Mouse (Mus musculus): ENCODE measurements around the gene 4933428G20Rik. TPM values are rescaled to one million over a fixed set of nuclear protein-coding genes. Genes with fewer than 3 reads are reported as not detected.

4933428G20Rik gene
- polyA plus RNA-seq, 1 experiment, result 1.0 TPM

GRCm38 (mm10) chr11:97524306-97524705 is 24.2 kb upstream of the 4933428G20Rik start:
- TF ChIP-seq MYOG (IDR thresholded peaks at IDR 0.05; ENCODE audit: control insufficient read depth in 1 of 3, insufficient read depth in 1 of 3, insufficient read length in 2 of 3, low read depth in 2 of 3) (no peak), CEBPB (IDR thresholded peaks at IDR 0.05; ENCODE audit: insufficient read depth, poor library complexity, severe bottlenecking) (no peak), MAX (IDR thresholded peaks at IDR 0.05; ENCODE audit: low read depth) (no peak), TCF12 (IDR thresholded peaks at IDR 0.05; ENCODE audit: insufficient read depth, poor library complexity, severe bottlenecking) (no peak), REST (IDR thresholded peaks at IDR 0.05; ENCODE audit: insufficient read depth, insufficient read length) (no peak), TCF3 (IDR thresholded peaks at IDR 0.05; ENCODE audit: insufficient read length, low read depth) (no peak), SRF (IDR thresholded peaks at IDR 0.05; ENCODE audit: control insufficient read depth, insufficient read length, low read depth) (no peak), USF1 (IDR thresholded peaks at IDR 0.05; ENCODE audit: low read depth) (no peak), E2F4 (IDR thresholded peaks at IDR 0.05; ENCODE audit: insufficient read depth) (no peak), POLR2AphosphoS2 (IDR thresholded peaks at IDR 0.05; ENCODE audit: insufficient read length, low read depth) (no peak), MYOD1 (IDR thresholded peaks at IDR 0.05; ENCODE audit: control insufficient read depth in 1 of 3, insufficient read length in 2 of 3, low read depth in 2 of 3) (no peak), POLR2A (IDR thresholded peaks at IDR 0.05; ENCODE audit: insufficient read length, low read depth) (no peak)
- Histone ChIP-seq H3K4me2 (ENCODE audit: low read depth) (peak overlapping the region; percentile 50), H3K4me3 (no peak overlapping the region), H3K36me3 (ENCODE audit: control insufficient read depth, insufficient read depth) (no peaks in the 10 kb centered on the region), H3ac (ENCODE audit: control insufficient read depth, insufficient read length) (no peak overlapping the region), H3K79me2 (ENCODE audit: control insufficient read depth, insufficient read depth) (no peaks in the 10 kb centered on the region), H3K27me3 (ENCODE audit: control insufficient read depth, insufficient read depth, insufficient read length) (peaks cover 36% of the 10 kb centered on the region)

- Histone ChIP-seq H3ac (ENCODE audit: control insufficient read depth, insufficient read length) (no peak overlapping the region), H3K4me2 (ENCODE audit: low read depth) (peak overlapping the region; percentile 50), H3K79me2 (ENCODE audit: control insufficient read depth, insufficient read depth) (no peaks in the 10 kb centered on the region), H3K36me3 (ENCODE audit: control insufficient read depth, insufficient read depth) (no peaks in the 10 kb centered on the region), H3K4me3 (no peak overlapping the region), H3K27me3 (ENCODE audit: control insufficient read depth, insufficient read depth, insufficient read length) (peaks cover 35% of the 10 kb centered on the region)
- no peak for TF ChIP-seq MYOG (IDR thresholded peaks at IDR 0.05; ENCODE audit: control insufficient read depth in 1 of 3, insufficient read depth in 1 of 3, insufficient read length in 2 of 3, low read depth in 2 of 3)
- no peak for TF ChIP-seq MYOD1 (IDR thresholded peaks at IDR 0.05; ENCODE audit: control insufficient read depth in 1 of 3, insufficient read length in 2 of 3, low read depth in 2 of 3)
- no peak for TF ChIP-seq SRF (IDR thresholded peaks at IDR 0.05; ENCODE audit: control insufficient read depth, insufficient read length, low read depth)
Measured at GRCm38 (mm10) chr11:97523827-97524261, 23.7 kb upstream of the 4933428G20Rik start.

GRCm38 (mm10) chr11:97523107-97523506 is 23.0 kb upstream of the 4933428G20Rik start:
- TF ChIP-seq MAX (IDR thresholded peaks at IDR 0.05; ENCODE audit: low read depth) (no peak), POLR2AphosphoS2 (IDR thresholded peaks at IDR 0.05; ENCODE audit: insufficient read length, low read depth) (no peak), CEBPB (IDR thresholded peaks at IDR 0.05; ENCODE audit: insufficient read depth, poor library complexity, severe bottlenecking) (no peak), POLR2A (IDR thresholded peaks at IDR 0.05; ENCODE audit: insufficient read length, low read depth) (no peak), E2F4 (IDR thresholded peaks at IDR 0.05; ENCODE audit: insufficient read depth) (no peak), TCF3 (IDR thresholded peaks at IDR 0.05; ENCODE audit: insufficient read length, low read depth) (no peak), MYOD1 (IDR thresholded peaks at IDR 0.05; ENCODE audit: control insufficient read depth in 1 of 3, insufficient read length in 2 of 3, low read depth in 2 of 3) (no peak), TCF12 (IDR thresholded peaks at IDR 0.05; ENCODE audit: insufficient read depth, poor library complexity, severe bottlenecking) (no peak)
- H3K27me3 ChIP-seq (ENCODE audit: control insufficient read depth, insufficient read depth, insufficient read length), result peaks cover 37% of the 10 kb centered on the region
- no peaks in the 10 kb centered on the region for H3K36me3 ChIP-seq (ENCODE audit: control insufficient read depth, insufficient read depth)
- H3K4me2 ChIP-seq (ENCODE audit: low read depth), result no peak overlapping the region
- H3K79me2 ChIP-seq (ENCODE audit: control insufficient read depth, insufficient read depth), result no peaks in the 10 kb centered on the region
- H3K4me3 ChIP-seq, result no peak overlapping the region
- H3ac ChIP-seq (ENCODE audit: control insufficient read depth, insufficient read length), result no peak overlapping the region

DNA sequence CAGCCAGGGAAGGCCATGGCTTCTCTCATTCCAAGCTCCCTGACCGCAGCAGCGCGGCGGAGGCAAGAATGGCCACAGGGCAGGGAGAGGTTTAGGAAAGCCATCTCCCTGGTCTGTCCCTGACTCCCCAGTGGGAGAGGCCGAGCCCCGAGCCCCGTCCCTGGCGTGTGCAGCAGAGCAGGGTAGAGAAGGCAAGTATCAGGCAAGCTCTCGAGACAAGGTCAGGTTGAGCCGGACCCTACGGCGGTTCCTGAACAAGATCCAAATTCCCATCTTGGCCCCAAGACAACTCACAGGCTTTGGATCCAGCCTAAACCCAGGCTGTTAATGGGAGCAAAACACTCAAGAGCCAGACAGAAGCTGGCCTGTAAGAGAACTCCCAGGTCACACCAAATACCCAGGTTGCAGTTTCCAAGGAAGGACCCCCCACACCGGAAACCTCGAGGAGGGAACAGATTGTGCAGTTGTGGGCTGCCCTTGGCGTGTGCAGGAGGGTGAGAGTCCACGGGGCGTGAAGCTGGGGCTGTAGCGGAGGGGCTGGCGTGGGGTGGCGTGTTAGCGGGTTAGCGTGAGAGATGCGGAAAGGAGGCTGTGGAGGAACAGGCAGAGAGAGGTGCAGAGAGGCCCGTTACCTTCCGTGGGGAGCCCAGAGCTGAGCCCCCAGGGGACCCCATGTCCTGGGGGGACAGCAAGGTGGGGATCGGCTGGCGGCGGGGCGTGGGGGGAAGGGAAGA is 21.8 kb upstream of the 4933428G20Rik start:
- H3K27me3 ChIP-seq (ENCODE audit: control insufficient read depth, insufficient read depth, insufficient read length), result peaks cover 46% of the 10 kb centered on the region
- no peak for TF ChIP-seq POLR2AphosphoS2 (IDR thresholded peaks at IDR 0.05; ENCODE audit: insufficient read length, low read depth)
- TF ChIP-seq E2F4 (IDR thresholded peaks at IDR 0.05; ENCODE audit: insufficient read depth), result no peak
- TF ChIP-seq USF1 (IDR thresholded peaks at IDR 0.05; ENCODE audit: low read depth), result no peak
- no peak for TF ChIP-seq REST (IDR thresholded peaks at IDR 0.05; ENCODE audit: insufficient read depth, insufficient read length)
- no peak for TF ChIP-seq MYOG (IDR thresholded peaks at IDR 0.05; ENCODE audit: control insufficient read depth in 1 of 3, insufficient read depth in 1 of 3, insufficient read length in 2 of 3, low read depth in 2 of 3)
- TF ChIP-seq TCF3 (IDR thresholded peaks at IDR 0.05; ENCODE audit: insufficient read length, low read depth), result no peak
- no peak for TF ChIP-seq POLR2A (IDR thresholded peaks at IDR 0.05; ENCODE audit: insufficient read length, low read depth)
- TF ChIP-seq MYOD1 (IDR thresholded peaks at IDR 0.05; ENCODE audit: control insufficient read depth in 1 of 3, insufficient read length in 2 of 3, low read depth in 2 of 3), result no peak
- TF ChIP-seq TCF12 (IDR thresholded peaks at IDR 0.05; ENCODE audit: insufficient read depth, poor library complexity, severe bottlenecking), result no peak
- no peak for TF ChIP-seq SRF (IDR thresholded peaks at IDR 0.05; ENCODE audit: control insufficient read depth, insufficient read length, low read depth)
- no peak for TF ChIP-seq CEBPB (IDR thresholded peaks at IDR 0.05; ENCODE audit: insufficient read depth, poor library complexity, severe bottlenecking)
- no peak for TF ChIP-seq MAX (IDR thresholded peaks at IDR 0.05; ENCODE audit: low read depth)
- no peaks in the 10 kb centered on the region for H3K36me3 ChIP-seq (ENCODE audit: control insufficient read depth, insufficient read depth)

DNA sequence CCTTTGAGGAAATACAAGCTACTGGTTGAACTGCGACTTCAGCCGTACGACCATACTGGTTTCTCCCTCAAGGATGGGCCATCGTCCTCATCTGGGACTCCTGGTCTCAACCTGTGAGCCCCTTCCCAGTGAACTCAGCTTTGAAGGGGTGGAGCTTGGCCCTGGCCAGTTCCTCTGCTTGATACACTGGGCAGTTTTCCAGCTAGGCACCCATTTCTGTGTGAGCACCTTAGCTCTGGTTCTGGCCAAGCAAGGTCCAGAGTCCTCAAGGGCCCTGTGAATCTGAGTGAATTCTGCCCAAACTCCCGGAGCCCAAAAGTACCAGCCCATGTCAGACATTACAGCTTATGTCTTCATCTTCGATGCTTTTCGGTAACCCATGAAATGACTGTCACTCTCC is 20.4 kb upstream of the 4933428G20Rik start:
- Histone ChIP-seq H3K4me3 (no peak overlapping the region), H3K79me2 (ENCODE audit: control insufficient read depth, insufficient read depth) (no peaks in the 10 kb centered on the region), H3K4me2 (ENCODE audit: low read depth) (no peak overlapping the region), H3K27me3 (ENCODE audit: control insufficient read depth, insufficient read depth, insufficient read length) (peaks cover 53% of the 10 kb centered on the region), H3K36me3 (ENCODE audit: control insufficient read depth, insufficient read depth) (no peaks in the 10 kb centered on the region), H3ac (ENCODE audit: control insufficient read depth, insufficient read length) (no peak overlapping the region)
- TF ChIP-seq POLR2A (IDR thresholded peaks at IDR 0.05; ENCODE audit: insufficient read length, low read depth) (no peak), MYOD1 (IDR thresholded peaks at IDR 0.05; ENCODE audit: control insufficient read depth in 1 of 3, insufficient read length in 2 of 3, low read depth in 2 of 3) (no peak), TCF3 (IDR thresholded peaks at IDR 0.05; ENCODE audit: insufficient read length, low read depth) (no peak), MYOG (IDR thresholded peaks at IDR 0.05; ENCODE audit: control insufficient read depth in 1 of 3, insufficient read depth in 1 of 3, insufficient read length in 2 of 3, low read depth in 2 of 3) (no peak), REST (IDR thresholded peaks at IDR 0.05; ENCODE audit: insufficient read depth, insufficient read length) (no peak), TCF12 (IDR thresholded peaks at IDR 0.05; ENCODE audit: insufficient read depth, poor library complexity, severe bottlenecking) (no peak), USF1 (IDR thresholded peaks at IDR 0.05; ENCODE audit: low read depth) (no peak), E2F4 (IDR thresholded peaks at IDR 0.05; ENCODE audit: insufficient read depth) (no peak), SRF (IDR thresholded peaks at IDR 0.05; ENCODE audit: control insufficient read depth, insufficient read length, low read depth) (no peak), POLR2AphosphoS2 (IDR thresholded peaks at IDR 0.05; ENCODE audit: insufficient read length, low read depth) (no peak), MAX (IDR thresholded peaks at IDR 0.05; ENCODE audit: low read depth) (no peak), CEBPB (IDR thresholded peaks at IDR 0.05; ENCODE audit: insufficient read depth, poor library complexity, severe bottlenecking) (no peak)

More for the DNA sequence above, 21.8 kb upstream of the 4933428G20Rik start:
- Histone ChIP-seq H3K4me3 (no peak overlapping the region), H3ac (ENCODE audit: control insufficient read depth, insufficient read length) (no peak overlapping the region), H3K79me2 (ENCODE audit: control insufficient read depth, insufficient read depth) (no peaks in the 10 kb centered on the region), H3K4me2 (ENCODE audit: low read depth) (no peak overlapping the region)

Data from myocyte (in vitro differentiated cells).